Mouse (Mus musculus) intestine, postnatal 0 days (tissue): ENCODE data around the gene Arhgap22. TPM values are rescaled to one million over a fixed set of nuclear protein-coding genes. Genes with fewer than 3 reads are reported as not detected.

ENCODE experiments used
- ATAC-seq: fragments of 200-750 bp; cut with Nextera tagmentation; 2 replicates; pipeline ENCODE4 v1.8.0; 2017; ENCODE audit warnings: mild to moderate bottlenecking, moderate TSS enrichment, moderate library complexity
- H3K27ac ChIP-seq: fragments of 300-500 bp; sonication (generic); 2 replicates; pipeline ENCODE4 v1.5.1; 2014; ENCODE audit warnings: mild to moderate bottlenecking, low read depth, low read length, moderate library complexity
- H3K27me3 ChIP-seq: fragments of 300-500 bp; sonication (generic); replicated peaks from 2 replicates; pipeline ENCODE4 v1.6.1; 2014; ENCODE audit warnings: low read length, mixed read lengths; ENCODE audit not compliant: control insufficient read depth, insufficient read depth
- H3K36me3 ChIP-seq: fragments of 300-500 bp; sonication (generic); 2 replicates; pipeline ENCODE4 v1.6.1; 2014; ENCODE audit warnings: mild to moderate bottlenecking, moderate library complexity; ENCODE audit not compliant: control insufficient read depth, insufficient read depth
- H3K4me1 ChIP-seq: fragments of 300-500 bp; sonication (generic); replicated peaks from 2 replicates; pipeline ENCODE4 v1.6.1; 2014; ENCODE audit warnings: antibody characterized with exemption, low read length, mixed read lengths; ENCODE audit not compliant: control insufficient read depth, insufficient read depth
- H3K4me2 ChIP-seq: fragments of 300-500 bp; sonication (generic); replicated peaks from 2 replicates; pipeline ENCODE4 v1.6.1; 2014; ENCODE audit warnings: low read depth, mild to moderate bottlenecking, moderate library complexity
- H3K4me3 ChIP-seq: fragments of 300-500 bp; sonication (generic); 2 replicates; pipeline ENCODE4 v1.5.1; 2014; ENCODE audit warnings: low read depth, low read length
- H3K9ac ChIP-seq: fragments of 300-500 bp; sonication (generic); 2 replicates; pipeline ENCODE4 v1.6.1; 2014; ENCODE audit warnings: mild to moderate bottlenecking, low read depth, low read length
- H3K9me3 ChIP-seq: fragments of 300-500 bp; sonication (generic); 2 replicates; pipeline ENCODE4 v1.6.1; 2016; ENCODE audit warnings: mixed run types; ENCODE audit not compliant: control insufficient read depth
- CTCF ChIP-seq: sonication (generic); IDR thresholded peaks from 2 replicates; pipeline ENCODE4 v1.5.1; 2016; ENCODE audit warnings: low read depth, mild to moderate bottlenecking, control low read depth, antibody characterized with exemption, moderate library complexity
- WGBS: fragments of 180-500 bp; shearing (Covaris S2); extraction: QIAGEN DNeasy Blood & Tissue Kit; methylation state at CpG from one replicate; pipeline ENCODE4 v1.1.7; 2014; 5-methylcytosine and 5-hydroxymethylcytosine counted together
- polyA plus RNA-seq: library from polyadenylated mRNA; unstranded; fragments of >200 nt; fragmentation: Nextera tagmentation; extraction: Ambion mirVana; gene quantifications from 2 replicates; pipeline ENCODE4 v1.2.1, GENCODE M21; 2015

Gene Arhgap22
- polyA plus RNA-seq, result 1.9 and 2.9 TPM in 2 replicates

GRCm38 (mm10) chr14:33213823-33214766, at the start of gene Arhgap22:
TSS of gene Arhgap22 (plus strand) at chr14:33214026.
- no peaks in the 10 kb centered on the region for H3K36me3 ChIP-seq
- H3K9ac ChIP-seq, result no peak within 1 kb of the TSS
- WGBS, result 10% methylated on average over 28 of the region's 28 CpGs
- H3K4me1 ChIP-seq, result 0 out of 2 replicates have a peak, but pooled peaks cover 3% of the 10 kb centered on the region
- H3K27me3 ChIP-seq, result no peaks in the 10 kb centered on the region
- no peak within 1 kb of the TSS for H3K27ac ChIP-seq
- peak within 1 kb of the TSS; percentile 37 for H3K4me2 ChIP-seq
- no peaks in the 10 kb centered on the region for H3K9me3 ChIP-seq
- no peak within 1 kb of the TSS for H3K4me3 ChIP-seq
- ATAC-seq, result peak; percentile 90
- peak; percentile 99 for TF ChIP-seq CTCF

DNA sequence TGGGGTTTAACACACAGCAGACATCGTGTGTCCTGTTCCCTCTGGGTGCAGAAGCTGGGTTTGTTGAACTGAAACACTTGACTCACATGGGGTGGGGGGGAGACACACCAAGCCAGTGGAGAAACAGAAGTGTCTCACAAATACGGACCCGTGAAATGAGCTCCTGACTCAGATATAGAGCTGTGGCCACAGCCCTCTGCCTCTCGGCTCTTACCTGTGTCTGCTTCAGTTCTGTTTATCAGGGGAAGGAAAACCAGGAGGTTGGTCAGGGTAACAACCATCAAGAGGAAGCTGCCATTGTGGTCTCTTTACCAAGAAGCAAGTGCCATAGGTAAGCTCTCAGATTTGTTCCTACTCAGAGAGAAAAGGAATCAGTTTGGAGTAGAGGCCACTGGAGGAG, 45.1 kb upstream of the Arhgap22 start:
- H3K27me3 ChIP-seq, result no peaks in the 10 kb centered on the region
- H3K4me3 ChIP-seq, result no peak overlapping the region
- 80% methylated on average over 4 of the region's 4 CpGs for WGBS
- no peak overlapping the region for H3K27ac ChIP-seq
- H3K36me3 ChIP-seq, result no peaks in the 10 kb centered on the region
- H3K4me1 ChIP-seq, result no peaks in the 10 kb centered on the region
- ATAC-seq, result no peak
- H3K4me2 ChIP-seq, result no peak overlapping the region
- no peak for TF ChIP-seq CTCF
- no peaks in the 10 kb centered on the region for H3K9me3 ChIP-seq
- H3K9ac ChIP-seq, result no peak overlapping the region

- Histone ChIP-seq H3K4me1 (no peaks in the 10 kb centered on the region), H3K9me3 (no peaks in the 10 kb centered on the region), H3K36me3 (no peaks in the 10 kb centered on the region), H3K27ac (no peak overlapping the region), H3K9ac (no peak overlapping the region), H3K4me3 (no peak overlapping the region), H3K4me2 (no peak overlapping the region), H3K27me3 (no peaks in the 10 kb centered on the region)
- WGBS, result 73% methylated on average over 1 of the region's 1 CpGs
- no peak for ATAC-seq
- TF ChIP-seq CTCF, result no peak
Observed at GRCm38 (mm10) chr14:33171942-33172341, 41.9 kb upstream of the Arhgap22 start.

- no peak overlapping the region for H3K4me2 ChIP-seq
- no peak for ATAC-seq
- TF ChIP-seq CTCF, result no peak
- no peaks in the 10 kb centered on the region for H3K36me3 ChIP-seq
- no peaks in the 10 kb centered on the region for H3K27me3 ChIP-seq
- H3K27ac ChIP-seq, result no peak overlapping the region
- WGBS, result 71% methylated on average over 4 of the region's 4 CpGs
- no peak overlapping the region for H3K4me3 ChIP-seq
- no peaks in the 10 kb centered on the region for H3K9me3 ChIP-seq
- no peak overlapping the region for H3K9ac ChIP-seq
- H3K4me1 ChIP-seq, result no peaks in the 10 kb centered on the region
Observed at GRCm38 (mm10) chr14:33175059-33175821, 38.6 kb upstream of the Arhgap22 start.

- Histone ChIP-seq H3K36me3 (no peaks in the 10 kb centered on the region), H3K4me3 (no peak overlapping the region), H3K9ac (no peak overlapping the region), H3K27me3 (no peaks in the 10 kb centered on the region), H3K9me3 (no peaks in the 10 kb centered on the region), H3K4me1 (no peaks in the 10 kb centered on the region), H3K27ac (no peak overlapping the region), H3K4me2 (no peak overlapping the region)
- TF ChIP-seq CTCF, result no peak
- no peak for ATAC-seq
- WGBS, result 82% methylated on average over 5 of the region's 5 CpGs
Observed at GRCm38 (mm10) chr14:33180102-33180501, 33.7 kb upstream of the Arhgap22 start.
